Mouse (Mus musculus) cerebellum, postnatal 10 days (tissue): ENCODE measurements around the gene Olfr418.
"Not testable (repeated sequence)": the region's sequence is repeated elsewhere in the genome, so short reads cannot be mapped to it uniquely, and the experiment has no call there.

Experiments used
- DNase-seq, 2 experiments: peaks; one replicate each; pipeline ENCODE4 v3.0.0; 2021; ENCODE audit warnings: mixed read lengths in 2 of 2

Gene Olfr418

GRCm38 (mm10) chr1:173265701-173266100 lies at the start of gene Olfr418:
TSS of gene Olfr418 (plus strand) at chr1:173266001.
- DNase-seq = no peak

- DNase-seq = no peak
Measured at GRCm38 (mm10) chr1:173216481-173216880, 49.3 kb upstream of the Olfr418 start.

- no peak for DNase-seq
Measured at GRCm38 (mm10) chr1:173227081-173227480, 38.7 kb upstream of the Olfr418 start, which contains the start of gene Fcer1a. TSS of gene Fcer1a (minus strand) at chr1:173227214.

GRCm38 (mm10) chr1:173237004-173237403 lies 28.8 kb upstream of the Olfr418 start:
- not testable (repeated sequence) for DNase-seq

- no peak for DNase-seq
Measured at GRCm38 (mm10) chr1:173249888-173250287, 15.9 kb upstream of the Olfr418 start.

GRCm38 (mm10) chr1:173277677-173278076 lies 11.9 kb downstream of the Olfr418 start, which contains the start of gene Mptx2:
TSS of gene Mptx2 (minus strand) at chr1:173277777.
- DNase-seq = no peak

GRCm38 (mm10) chr1:173302795-173303194 lies 37.0 kb downstream of the Olfr418 start:
- DNase-seq = not testable (repeated sequence)

- DNase-seq = not testable (repeated sequence)
Measured at GRCm38 (mm10) chr1:173313535-173314050, 47.8 kb downstream of the Olfr418 start.

- DNase-seq = no peak
Measured at GRCm38 (mm10) chr1:173315725-173316124, 49.9 kb downstream of the Olfr418 start.

- no peak for DNase-seq
Measured at GRCm38 (mm10) chr1:173317925-173318477, 52.2 kb downstream of the Olfr418 start.

GRCm38 (mm10) chr1:173321593-173322248 lies 55.9 kb downstream of the Olfr418 start:
- no peak for DNase-seq

GRCm38 (mm10) chr1:173322249-173322627 lies 56.4 kb downstream of the Olfr418 start:
- no peak for DNase-seq
